Mouse (Mus musculus) olfactory bulb, adult 2 months (tissue): ENCODE data around the gene Pth2.

Experiments
- CTCF ChIP-seq: fragments of 200-500 bp; IDR thresholded peaks from 2 replicates; pipeline ENCODE4 v1.5.1; 2012; ENCODE audit warnings: low read depth, mild to moderate bottlenecking, low read length, moderate library complexity; ENCODE audit not compliant: insufficient read depth
- POLR2A ChIP-seq: fragments of 200-500 bp; IDR thresholded peaks from 2 replicates; pipeline ENCODE4 v1.6.1; 2012; ENCODE audit warnings: mild to moderate bottlenecking, low read depth, low read length, moderate library complexity; ENCODE audit not compliant: insufficient read depth

DNA sequence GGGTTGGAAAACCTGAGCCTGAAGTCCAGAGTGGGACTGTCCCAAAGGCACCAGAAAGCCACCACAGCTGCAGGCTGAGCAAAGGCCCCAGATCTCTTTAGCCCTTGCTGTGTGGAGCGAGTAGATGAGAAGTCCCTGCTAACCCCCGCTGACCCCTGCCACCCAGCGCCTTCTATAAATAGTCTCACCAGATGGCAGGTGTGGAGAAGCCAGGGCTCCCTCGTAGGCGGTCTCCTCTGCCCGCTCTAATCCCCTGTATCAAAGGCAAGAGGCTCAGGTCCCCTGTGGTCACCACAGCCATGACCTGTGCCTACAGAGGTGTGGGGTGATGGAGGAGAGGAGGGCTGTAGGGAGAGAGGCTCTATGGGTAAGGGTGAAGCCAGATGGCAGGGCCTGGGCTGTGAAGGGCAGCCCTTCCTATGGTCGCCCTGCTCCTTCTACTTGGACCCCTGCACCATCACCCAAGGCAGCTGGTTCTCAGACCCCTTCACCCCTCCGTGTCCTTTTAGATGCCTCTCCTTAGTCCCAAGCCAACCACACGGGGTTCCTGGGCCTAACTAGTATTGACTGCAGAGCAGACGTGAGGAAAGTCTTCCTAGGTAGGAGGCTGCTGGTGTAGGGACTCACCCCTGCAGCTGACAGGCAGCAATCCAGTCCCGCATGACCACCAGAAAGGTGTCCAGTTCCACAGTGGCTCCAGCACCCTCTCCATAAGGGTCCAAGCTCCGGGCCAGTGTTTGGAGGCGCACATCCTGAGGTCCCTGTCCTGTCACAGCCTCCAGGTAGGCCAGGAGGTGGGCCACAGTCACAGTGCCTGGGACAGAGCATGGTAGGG is 14.8 kb downstream of the Pth2 start:
- no peak for TF ChIP-seq CTCF
- TF ChIP-seq POLR2A, result no peak
